Mouse (Mus musculus): Measurements from ENCODE around the gene Naa60. TPM values are rescaled to one million over a fixed set of nuclear protein-coding genes. Genes with fewer than 3 reads are reported as not detected.
A peak's percentile ranks its signal among the peaks of the same experiment; 100 is the strongest.

The Naa60 gene
- total RNA-seq, 2 experiments from 2014 or later = 31.5 to 34.3 TPM

GRCm38 (mm10) chr16:3885065-3885670 is 13.0 kb downstream of the Naa60 start:
- no peak for DNase-seq

- DNase-seq = no peak
Observed at GRCm38 (mm10) chr16:3891621-3892295, 19.6 kb downstream of the Naa60 start.

GRCm38 (mm10) chr16:3893739-3894138 is 21.6 kb downstream of the Naa60 start:
- no peak for DNase-seq

GRCm38 (mm10) chr16:3895173-3895792 is 23.1 kb downstream of the Naa60 start:
- no peak for DNase-seq

DNA sequence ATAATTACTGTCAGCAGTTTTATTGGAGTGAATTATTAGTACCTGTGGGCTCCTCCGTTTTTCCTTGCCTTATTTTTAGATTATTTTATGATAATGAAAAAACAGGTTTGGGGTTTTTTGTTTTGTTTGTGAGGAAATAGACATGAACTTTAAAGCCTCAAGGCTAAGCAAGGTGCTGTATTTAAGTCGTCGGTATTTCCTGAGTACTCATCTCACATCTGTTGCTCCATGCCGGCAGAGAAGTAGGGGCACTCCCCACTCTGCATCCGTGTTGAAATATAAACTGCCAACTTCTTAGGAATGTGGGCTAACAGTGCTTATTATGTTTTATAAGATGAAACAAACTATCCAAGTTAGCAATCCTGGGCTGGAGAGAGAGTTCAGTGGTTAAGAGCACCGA is 23.9 kb downstream of the Naa60 start:
- DNase-seq = no peak

GRCm38 (mm10) chr16:3896553-3896952 is 24.4 kb downstream of the Naa60 start:
- no peak for DNase-seq

GRCm38 (mm10) chr16:3907471-3907870 is 35.3 kb downstream of the Naa60 start:
- no peak for DNase-seq

DNA sequence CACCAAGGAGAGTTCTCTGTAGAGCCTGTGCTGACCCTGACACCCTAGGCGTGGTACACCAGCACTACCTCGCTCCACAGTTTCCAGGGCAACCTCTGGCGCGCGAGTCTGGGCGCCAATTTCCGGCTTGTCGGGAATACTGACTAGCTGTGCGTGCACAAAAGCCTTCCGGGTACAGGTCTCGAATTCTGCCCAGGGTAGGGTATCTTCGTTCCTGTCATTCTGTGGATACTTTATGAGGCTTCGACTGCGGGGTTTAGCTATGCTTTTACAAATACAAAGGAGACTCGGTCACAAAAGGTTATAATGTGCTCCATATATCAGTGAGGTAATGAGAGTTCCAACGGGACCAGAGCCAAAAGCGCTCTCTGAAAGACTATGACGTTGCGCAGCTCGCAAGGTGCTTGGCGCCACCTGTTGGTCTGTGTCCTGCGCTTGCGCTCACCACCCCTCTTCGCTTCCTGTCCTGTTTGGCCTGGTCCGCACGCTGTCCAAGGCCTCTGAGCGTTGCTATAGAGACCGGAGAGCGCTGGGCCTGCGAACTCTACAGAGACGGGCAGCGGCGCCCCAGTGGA is 36.4 kb downstream of the Naa60 start, which contains the start of the genes 1700037C18Rik and Cluap1:
Gene 1700037C18Rik, minus strand, starts transcription at position 153 of the 575 bp plus-strand sequence.
Gene Cluap1, plus strand, starts transcription at position 265 of the 575 bp plus-strand sequence.
- peak; percentile 87 for DNase-seq

DNA sequence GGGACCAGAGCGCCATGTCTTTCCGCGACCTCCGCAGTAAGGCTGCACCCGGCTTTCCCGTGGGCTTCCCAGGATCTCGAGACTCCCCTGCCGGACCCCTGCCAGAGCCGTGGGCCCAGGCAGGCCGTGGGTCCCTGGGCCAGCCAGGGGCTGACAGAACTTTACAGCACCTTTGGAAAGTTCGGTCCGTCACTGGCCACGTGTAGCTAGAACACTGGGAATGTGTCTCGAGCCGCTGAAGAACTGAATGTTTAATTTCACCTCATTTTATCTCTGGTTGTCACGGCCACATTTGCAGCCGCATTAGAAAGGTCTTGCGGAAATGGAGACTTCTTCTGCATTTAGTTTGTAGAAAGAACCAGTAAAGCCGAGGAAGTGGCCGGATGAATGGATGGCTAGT is 36.9 kb downstream of the Naa60 start:
- DNase-seq = no peak

GRCm38 (mm10) chr16:3920756-3921155 is 48.6 kb downstream of the Naa60 start:
- no peak for DNase-seq

DNA sequence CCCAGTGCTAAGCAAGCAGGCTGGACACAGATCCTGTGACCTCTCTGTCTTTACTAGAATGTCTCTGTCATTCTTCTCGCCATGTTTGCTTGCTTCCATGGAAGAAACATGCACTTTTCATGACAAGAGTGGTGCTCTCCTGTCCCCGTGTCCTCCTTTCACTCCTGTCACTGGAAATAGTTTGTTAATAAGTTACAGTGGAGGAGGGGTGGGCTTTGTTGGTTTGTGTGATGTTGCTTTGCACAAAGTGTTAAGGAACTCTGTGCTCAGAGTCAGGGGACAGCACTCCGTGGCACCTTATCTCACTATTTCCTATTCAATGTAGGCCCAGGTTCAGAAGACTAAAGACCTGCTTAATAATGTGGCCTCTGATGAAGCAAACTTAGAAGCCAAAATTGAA is 51.3 kb downstream of the Naa60 start:
- no peak for DNase-seq

- no peak for DNase-seq
Observed at GRCm38 (mm10) chr16:3923966-3924365, 51.8 kb downstream of the Naa60 start.

- DNase-seq = no peak
Observed at GRCm38 (mm10) chr16:3928582-3928981, 56.4 kb downstream of the Naa60 start.

DNA sequence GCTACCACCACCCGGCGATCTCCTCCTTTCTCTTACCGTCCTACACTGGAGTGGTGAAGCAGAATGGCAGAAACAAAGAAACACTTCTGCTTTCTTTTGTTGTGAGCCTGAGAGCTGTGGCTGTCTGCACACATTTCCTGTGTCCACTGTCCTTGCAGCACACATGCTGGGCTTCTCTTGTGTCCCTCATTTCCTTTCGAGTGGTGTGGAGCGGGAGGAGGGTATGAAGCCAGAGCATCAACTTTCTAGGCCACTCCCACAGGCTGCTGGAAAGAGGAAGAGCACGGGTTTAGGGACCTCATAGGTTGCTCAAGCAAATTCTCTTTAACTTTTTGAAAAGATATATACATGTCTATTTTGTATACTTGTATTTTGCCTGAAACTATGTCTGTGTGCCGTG is 57.0 kb downstream of the Naa60 start:
- no peak for DNase-seq

- no peak for DNase-seq
Observed at GRCm38 (mm10) chr16:3933536-3933935, 61.4 kb downstream of the Naa60 start.

DNA sequence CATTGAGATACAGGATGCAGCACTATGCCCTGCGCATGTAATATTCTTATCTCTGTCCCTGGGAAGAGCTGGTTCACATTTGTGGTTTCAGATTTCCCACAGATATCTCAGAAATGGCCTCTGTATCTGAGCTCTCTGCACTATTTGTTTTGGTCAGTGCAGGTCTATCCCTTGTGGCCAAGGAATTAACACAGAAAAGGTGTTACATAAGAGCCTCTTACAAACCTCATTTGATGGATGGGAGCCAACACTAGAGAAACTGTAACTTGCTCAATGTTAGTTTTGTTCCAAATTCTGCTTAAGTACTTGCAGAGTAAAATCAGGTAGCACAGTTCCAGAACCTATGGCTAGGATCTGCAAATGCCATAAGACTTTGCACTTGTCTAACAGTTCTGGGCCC is 61.9 kb downstream of the Naa60 start:
- DNase-seq = no peak

DNA sequence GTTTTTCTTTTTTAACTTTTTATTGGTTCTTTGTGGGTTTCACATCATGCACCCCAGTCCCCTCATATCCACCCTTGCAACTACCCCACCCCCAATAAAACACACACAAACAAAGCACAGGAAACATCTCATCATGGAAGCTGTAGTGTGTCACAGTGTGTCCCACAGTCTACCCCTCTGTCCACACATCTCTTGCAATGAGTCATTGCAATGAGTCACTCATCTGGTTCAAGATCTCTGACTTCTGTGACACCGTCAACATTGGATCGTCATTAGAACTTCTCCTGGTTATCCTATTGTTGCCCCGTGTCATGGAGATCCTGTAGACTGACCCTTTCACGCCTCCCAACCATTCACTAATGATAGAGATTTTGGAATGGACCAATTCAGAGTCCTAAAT is 62.5 kb downstream of the Naa60 start:
- no peak for DNase-seq

DNA sequence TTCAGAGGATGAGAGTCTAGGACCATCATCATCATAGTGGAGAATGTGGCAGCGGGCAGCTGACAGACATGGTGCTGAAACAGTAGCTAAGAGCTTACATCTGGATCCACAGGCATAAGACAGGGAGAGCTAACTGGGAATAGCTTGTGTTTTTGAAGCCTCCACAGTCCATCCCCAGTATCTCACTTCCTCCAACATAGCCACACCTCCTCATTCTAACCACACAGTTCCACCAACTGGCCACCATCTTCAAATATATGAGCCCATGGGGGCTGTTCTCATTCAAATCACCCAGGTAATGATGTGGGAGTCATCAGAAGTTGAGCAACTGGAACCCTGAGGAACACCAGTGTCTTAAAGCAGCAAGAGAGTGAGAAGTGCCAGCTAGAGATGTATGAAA is 79.0 kb downstream of the Naa60 start:
- no peak for DNase-seq

Small RNA genes within 50 kb of the gene (microRNA-seq; reads per million reads assigned to microRNA genes)
- gene Gm23493 = 0 reads per million in 2 experiments

Other genes with a start within 250 kb of the Naa60 start
- gene Mefv, start 154.3 kb upstream of the Naa60 start, total RNA-seq (2021) = not detected
- gene Zfp263, start 128.3 kb upstream of the Naa60 start, total RNA-seq (2021) = 10 to 100 TPM in 1 of 2 experiments, 1 to 10 TPM in 1; 9.2 to 11.9 TPM
- not detected for gene Olfr15, start 41.5 kb upstream of the Naa60 start, total RNA-seq (2021)
- gene Zfp174, start 25.1 kb upstream of the Naa60 start, total RNA-seq (2021) = 1 to 10 TPM; 1.2 to 1.6 TPM
- gene Zfp597, start 12.2 kb downstream of the Naa60 start, total RNA-seq (2021) = 1 to 10 TPM; 7.0 to 8.9 TPM
- 1 to 10 TPM in 1 of 2 experiments, under 1 TPM in 1; 0.61 to 1.0 TPM for gene Gm20695, start 12.3 kb downstream of the Naa60 start, total RNA-seq (2021)
- gene 1700037C18Rik, start 36.3 kb downstream of the Naa60 start, total RNA-seq (2021) = 1 to 10 TPM; 1.3 to 2.7 TPM
- gene Cluap1, start 36.4 kb downstream of the Naa60 start, total RNA-seq (2021) = 1 to 10 TPM; 6.8 to 7.7 TPM
- gene Nlrc3, start 104.3 kb downstream of the Naa60 start, total RNA-seq (2021) = 1 to 10 TPM; 4.3 to 5.1 TPM
- 10 to 100 TPM; 10.2 to 15.7 TPM for gene Slx4, start 131.4 kb downstream of the Naa60 start, total RNA-seq (2021)
- gene Dnase1, start 164.6 kb downstream of the Naa60 start, total RNA-seq (2021) = not detected
- 10 to 100 TPM; 77.6 to 85.0 TPM for gene Trap1, start 205.5 kb downstream of the Naa60 start, total RNA-seq (2021)

Data from gastrocnemius, postnatal 10 days (tissue).